Mouse (Mus musculus): ENCODE data around the gene Cldn19. TPM values are rescaled to one million over a fixed set of nuclear protein-coding genes. Genes with fewer than 3 reads are reported as not detected.

Gene Cldn19
- polyA plus RNA-seq (2016; fragmentation: Nextera tagmentation; extraction: Ambion mirVana): not detected in 2 replicates

DNA sequence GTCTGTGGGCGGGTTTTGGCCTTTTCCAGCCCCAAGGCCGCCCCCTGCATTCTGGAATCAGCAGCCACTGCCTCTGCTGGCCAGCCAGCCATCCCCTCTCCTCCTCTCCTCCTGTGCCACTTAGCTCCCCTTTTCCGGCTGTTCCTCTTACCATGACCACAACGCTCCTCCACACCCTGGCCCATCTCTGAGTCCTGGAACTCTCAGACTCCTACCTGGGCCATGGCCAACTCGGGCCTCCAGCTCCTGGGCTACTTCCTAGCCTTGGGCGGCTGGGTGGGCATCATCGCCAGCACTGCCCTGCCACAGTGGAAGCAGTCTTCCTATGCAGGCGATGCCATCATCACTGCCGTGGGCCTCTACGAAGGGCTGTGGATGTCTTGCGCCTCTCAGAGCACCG lies at the start of gene Cldn19:
Gene Cldn19 (plus strand): TSS at position 64 of the 400 bp plus-strand sequence.
- Histone ChIP-seq H3K36me3 (no peaks in the 10 kb centered on the region), H3K27ac (peak within 1 kb of the TSS; percentile 71; the same call in 1 of the 2 replicates), H3K27me3 (ENCODE audit: low read depth, poor library complexity, severe bottlenecking) (no peaks in the 10 kb centered on the region), H3K4me1 (peaks cover 21% of the 10 kb centered on the region), H3K9me3 (replicated peaks) (no peaks in the 10 kb centered on the region), H3K4me3 (no peak within 1 kb of the TSS)
- no peak for DNase-seq (ENCODE audit: low spot score)
- 79% methylated on average over 12 of the region's 12 CpGs for WGBS

DNA sequence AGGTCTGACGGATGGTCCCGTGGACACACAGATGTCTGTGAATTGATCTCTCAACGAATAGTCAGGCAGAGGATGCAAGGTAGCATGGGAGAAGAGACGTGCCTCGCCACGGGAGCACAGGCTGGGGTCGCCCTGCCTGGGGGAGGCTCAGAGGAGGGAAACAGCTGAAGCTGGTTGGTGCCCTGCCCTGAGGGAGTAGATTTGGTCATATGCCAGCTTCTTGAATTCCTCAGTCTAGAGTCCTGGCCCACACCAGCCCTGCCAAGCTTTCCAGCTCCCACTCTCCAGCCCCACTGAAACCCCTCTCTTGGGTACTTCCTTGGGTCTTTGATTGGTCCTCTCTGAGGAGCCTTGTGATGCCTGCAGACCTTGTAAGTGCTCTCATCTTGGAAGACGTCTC lies 38.5 kb upstream of the Cldn19 start:
- 87% methylated on average over 8 of the region's 8 CpGs for WGBS
- no peaks in the 10 kb centered on the region for H3K9me3 ChIP-seq (replicated peaks)
- no peaks in the 10 kb centered on the region for H3K36me3 ChIP-seq
- no peak for DNase-seq (ENCODE audit: low spot score)
- H3K27me3 ChIP-seq (ENCODE audit: low read depth, poor library complexity, severe bottlenecking): 0 out of 2 replicates have a peak, but pooled peaks cover 11% of the 10 kb centered on the region
- H3K27ac ChIP-seq: no peak overlapping the region
- peaks cover 6% of the 10 kb centered on the region for H3K4me1 ChIP-seq
- H3K4me3 ChIP-seq: no peak overlapping the region

DNA sequence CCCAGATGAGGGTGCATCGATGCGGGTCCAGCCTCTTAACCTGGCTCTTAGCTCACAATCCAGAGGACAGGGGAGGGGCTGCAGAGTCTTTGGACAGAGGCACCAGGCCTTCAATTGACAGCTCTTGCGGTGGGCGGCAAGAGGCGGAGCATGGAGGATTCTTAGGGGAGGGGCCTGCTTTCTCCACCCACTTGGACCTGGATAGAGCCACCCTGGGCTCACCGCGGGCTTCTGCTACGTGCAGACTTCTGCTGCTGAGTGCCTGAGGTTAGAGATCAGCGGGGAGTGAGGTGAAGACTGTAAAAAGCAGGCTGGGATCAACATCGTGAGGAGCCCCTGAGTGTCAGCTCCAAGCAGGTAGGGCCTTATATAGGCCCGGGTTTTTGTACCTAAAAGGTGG lies 37.0 kb upstream of the Cldn19 start, which contains the start of gene Tmem269:
Gene Tmem269 (minus strand): TSS at position 49 of the 400 bp plus-strand sequence.
- no peak within 1 kb of the TSS for H3K4me3 ChIP-seq
- peaks cover 7% of the 10 kb centered on the region for H3K36me3 ChIP-seq
- no peak within 1 kb of the TSS for H3K27ac ChIP-seq
- no peak for DNase-seq (ENCODE audit: low spot score)
- 14% methylated on average over 11 of the region's 11 CpGs for WGBS
- H3K9me3 ChIP-seq (replicated peaks): no peaks in the 10 kb centered on the region
- 0 out of 2 replicates have a peak, but pooled peaks cover 11% of the 10 kb centered on the region for H3K27me3 ChIP-seq (ENCODE audit: low read depth, poor library complexity, severe bottlenecking)
- H3K4me1 ChIP-seq: peaks cover 6% of the 10 kb centered on the region

DNA sequence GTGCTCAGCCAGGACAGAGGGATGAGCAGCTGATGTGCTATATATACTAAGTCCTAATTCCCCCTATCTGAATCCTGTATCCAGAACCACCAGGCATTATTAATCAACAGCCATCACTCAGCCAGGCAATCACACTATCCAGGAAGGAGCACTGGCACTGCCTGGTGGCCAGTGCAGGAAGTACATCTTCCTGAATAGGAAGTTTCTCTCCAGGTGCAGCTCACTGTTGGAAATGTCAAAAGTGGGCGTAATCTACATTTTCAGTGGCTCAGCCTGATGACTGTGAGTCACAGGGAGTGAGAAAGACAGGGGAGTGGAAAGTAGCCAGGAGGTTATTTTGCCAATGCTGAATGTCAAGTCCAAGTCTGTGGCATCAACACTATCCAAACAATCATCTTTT lies 31.5 kb upstream of the Cldn19 start:
- H3K4me3 ChIP-seq: no peak overlapping the region
- no peak overlapping the region for H3K27ac ChIP-seq
- DNase-seq (ENCODE audit: low spot score): no peak
- 92% methylated on average over 1 of the region's 1 CpGs for WGBS
- H3K27me3 ChIP-seq (ENCODE audit: low read depth, poor library complexity, severe bottlenecking): no peaks in the 10 kb centered on the region
- H3K36me3 ChIP-seq: peaks cover 61% of the 10 kb centered on the region
- H3K4me1 ChIP-seq: no peaks in the 10 kb centered on the region
- H3K9me3 ChIP-seq (replicated peaks): no peaks in the 10 kb centered on the region

DNA sequence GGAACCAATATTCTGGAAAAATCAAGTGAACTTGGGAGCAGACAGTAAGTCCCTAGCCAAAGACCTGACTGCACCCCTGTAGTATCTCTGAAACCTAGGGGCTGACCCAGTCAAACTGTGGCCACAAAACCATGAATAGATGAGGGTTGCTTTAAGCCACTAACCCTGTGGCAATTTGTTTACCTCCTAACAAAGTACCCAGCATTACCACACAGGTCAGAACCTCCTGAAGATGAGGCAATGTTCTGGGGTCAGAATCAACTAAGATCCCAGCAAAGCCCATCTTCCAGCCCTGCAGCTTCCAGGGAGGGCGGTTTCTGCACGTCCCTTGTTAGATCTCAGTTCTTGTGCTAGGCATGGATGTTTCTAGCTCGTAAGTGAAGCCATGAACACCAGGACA lies 30.7 kb upstream of the Cldn19 start:
- no peaks in the 10 kb centered on the region for H3K27me3 ChIP-seq (ENCODE audit: low read depth, poor library complexity, severe bottlenecking)
- H3K4me1 ChIP-seq: no peaks in the 10 kb centered on the region
- H3K36me3 ChIP-seq: peaks cover 65% of the 10 kb centered on the region
- H3K9me3 ChIP-seq (replicated peaks): no peaks in the 10 kb centered on the region
- 94% methylated on average over 3 of the region's 3 CpGs for WGBS
- no peak overlapping the region for H3K4me3 ChIP-seq
- no peak for DNase-seq (ENCODE audit: low spot score)
- H3K27ac ChIP-seq: no peak overlapping the region

DNA sequence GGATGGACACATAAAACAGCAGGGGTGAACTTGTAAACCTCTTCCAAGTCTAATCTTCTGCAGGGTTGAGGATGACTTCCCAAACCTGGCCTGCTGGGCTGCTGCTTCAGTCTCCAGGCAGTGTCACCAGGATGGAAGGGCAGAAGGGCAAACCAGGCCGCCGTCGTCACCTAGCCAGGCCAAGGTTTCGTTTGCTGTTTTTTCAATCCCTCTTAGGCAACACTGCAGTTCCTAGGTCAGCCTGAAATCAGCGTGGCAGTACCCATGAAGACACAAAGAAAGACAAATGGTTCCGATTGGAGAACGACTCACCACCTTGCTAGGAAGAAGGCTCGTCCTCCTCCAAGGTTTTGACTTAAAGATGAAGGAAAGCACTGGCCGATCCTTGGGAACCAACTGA lies 29.5 kb upstream of the Cldn19 start:
- Histone ChIP-seq H3K36me3 (peaks cover 67% of the 10 kb centered on the region), H3K27me3 (ENCODE audit: low read depth, poor library complexity, severe bottlenecking) (no peaks in the 10 kb centered on the region), H3K4me3 (no peak overlapping the region), H3K4me1 (no peaks in the 10 kb centered on the region), H3K27ac (no peak overlapping the region), H3K9me3 (replicated peaks) (no peaks in the 10 kb centered on the region)
- DNase-seq (ENCODE audit: low spot score): no peak
- 91% methylated on average over 9 of the region's 9 CpGs for WGBS

DNA sequence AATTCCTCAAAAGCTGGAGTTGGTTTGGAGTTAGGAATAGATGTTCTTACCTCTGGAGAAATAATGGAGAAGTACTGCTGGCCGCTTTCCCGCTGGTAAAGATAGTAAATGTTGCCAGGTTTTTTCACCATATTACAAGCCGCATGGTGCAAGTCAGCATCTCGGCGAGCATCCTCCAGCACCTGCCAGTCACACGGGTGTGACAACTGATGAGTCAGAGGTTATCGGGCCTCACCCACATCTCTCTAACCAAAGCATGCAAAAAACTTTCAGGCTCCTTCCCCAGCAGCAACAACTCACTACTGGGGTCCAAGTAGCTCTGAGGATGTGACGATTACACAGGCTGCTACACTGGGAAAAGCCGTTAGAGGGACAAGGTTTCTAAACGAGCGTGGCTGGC lies 28.5 kb upstream of the Cldn19 start:
- WGBS: 93% methylated on average over 11 of the region's 11 CpGs
- H3K9me3 ChIP-seq (replicated peaks): no peaks in the 10 kb centered on the region
- no peak overlapping the region for H3K27ac ChIP-seq
- peaks cover 5% of the 10 kb centered on the region for H3K4me1 ChIP-seq
- H3K4me3 ChIP-seq: no peak overlapping the region
- peaks cover 67% of the 10 kb centered on the region for H3K36me3 ChIP-seq
- no peak for DNase-seq (ENCODE audit: low spot score)
- H3K27me3 ChIP-seq (ENCODE audit: low read depth, poor library complexity, severe bottlenecking): no peaks in the 10 kb centered on the region

DNA sequence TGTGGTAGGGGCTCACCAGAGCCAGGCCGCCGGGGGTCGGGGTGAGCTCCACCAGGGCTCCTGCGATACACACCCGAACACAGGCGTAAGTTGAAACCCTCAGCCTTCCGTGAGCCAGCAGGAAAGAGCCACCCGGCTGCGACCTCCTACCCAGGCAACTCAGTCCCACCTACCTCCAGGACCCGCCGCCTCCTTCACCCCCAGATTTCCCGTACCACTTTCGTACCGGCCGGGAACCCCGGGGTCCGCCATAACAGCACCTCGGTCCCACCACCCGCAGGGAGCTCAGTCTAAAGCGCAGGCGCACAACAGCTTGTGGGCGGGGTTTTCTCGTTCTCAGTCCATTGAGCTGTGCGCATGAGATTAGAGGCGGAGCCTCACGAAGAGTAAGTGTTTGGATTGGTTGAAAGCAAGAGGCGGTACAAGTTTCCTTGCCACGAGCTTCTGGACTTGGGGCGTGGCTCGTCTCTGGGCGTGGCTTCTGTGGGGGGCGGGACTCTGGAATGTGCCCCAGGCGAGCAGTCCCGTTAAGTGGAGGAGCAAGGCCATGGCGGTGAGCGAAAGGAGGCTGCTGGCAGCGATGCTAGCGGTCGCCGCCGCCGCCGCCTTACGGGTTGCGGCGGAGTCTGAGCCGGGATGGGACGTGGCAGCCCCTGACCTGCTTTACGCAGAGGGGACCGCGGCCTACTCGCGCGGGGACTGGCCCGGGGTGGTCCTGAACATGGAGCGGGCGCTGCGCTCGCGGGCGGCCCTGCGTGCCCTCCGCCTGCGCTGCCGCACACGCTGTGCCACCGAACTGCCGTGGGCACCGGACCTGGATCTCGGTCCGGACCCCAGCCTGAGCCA lies 22.6 kb upstream of the Cldn19 start, which contains the start of the genes AU022252 and P3h1:
Gene AU022252 (minus strand): TSS at position 303 of the 846 bp plus-strand sequence.
Gene P3h1 (plus strand): TSS at position 506 of the 846 bp plus-strand sequence.
- peak; percentile 97 for DNase-seq (ENCODE audit: low spot score)
- Histone ChIP-seq H3K4me3 (peak within 1 kb of the TSS; percentile 91), H3K36me3 (peaks cover 24% of the 10 kb centered on the region), H3K27me3 (ENCODE audit: low read depth, poor library complexity, severe bottlenecking) (no peaks in the 10 kb centered on the region), H3K4me1 (peaks cover 27% of the 10 kb centered on the region), H3K9me3 (replicated peaks) (no peaks in the 10 kb centered on the region), H3K27ac (peak within 1 kb of the TSS; percentile 87)
- WGBS: under 1% methylated on average over 62 of the region's 71 CpGs

DNA sequence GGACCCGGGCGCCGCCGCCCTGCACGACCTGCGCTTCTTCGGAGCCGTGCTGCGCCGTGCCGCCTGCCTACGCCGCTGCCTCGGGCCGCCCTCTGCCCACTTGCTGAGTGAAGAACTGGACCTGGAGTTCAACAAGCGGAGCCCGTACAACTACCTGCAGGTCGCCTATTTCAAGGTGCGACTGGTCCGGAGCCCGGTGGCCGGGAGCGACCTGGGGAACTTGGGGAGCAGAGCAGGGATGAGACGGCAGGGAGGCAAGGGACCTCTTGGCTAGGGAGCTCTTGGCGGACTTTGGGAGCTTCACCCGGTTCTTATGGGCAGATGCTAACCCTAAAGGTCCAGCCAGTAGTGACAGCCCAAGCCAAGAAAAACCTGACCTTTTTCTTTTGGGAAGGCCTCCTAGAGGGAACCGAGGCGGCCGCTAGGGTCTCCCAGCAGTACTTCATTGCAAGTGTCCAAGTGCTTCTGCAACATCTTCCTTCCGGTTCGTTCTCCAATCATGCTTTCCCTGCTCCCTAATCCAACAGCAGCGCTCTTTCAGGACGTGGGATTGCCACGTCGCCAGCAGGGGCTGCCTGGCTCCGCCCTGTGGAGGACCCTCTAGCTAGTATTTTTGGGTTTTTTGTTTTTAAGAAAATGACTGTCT lies 21.8 kb upstream of the Cldn19 start:
- peak; percentile 66 for DNase-seq (ENCODE audit: low spot score)
- Histone ChIP-seq H3K27ac (peak overlapping the region; percentile 87), H3K27me3 (ENCODE audit: low read depth, poor library complexity, severe bottlenecking) (no peaks in the 10 kb centered on the region), H3K36me3 (peaks cover 22% of the 10 kb centered on the region), H3K4me1 (peaks cover 27% of the 10 kb centered on the region), H3K9me3 (replicated peaks) (no peaks in the 10 kb centered on the region), H3K4me3 (peak overlapping the region; percentile 91)
- under 1% methylated on average over 36 of the region's 36 CpGs for WGBS

DNA sequence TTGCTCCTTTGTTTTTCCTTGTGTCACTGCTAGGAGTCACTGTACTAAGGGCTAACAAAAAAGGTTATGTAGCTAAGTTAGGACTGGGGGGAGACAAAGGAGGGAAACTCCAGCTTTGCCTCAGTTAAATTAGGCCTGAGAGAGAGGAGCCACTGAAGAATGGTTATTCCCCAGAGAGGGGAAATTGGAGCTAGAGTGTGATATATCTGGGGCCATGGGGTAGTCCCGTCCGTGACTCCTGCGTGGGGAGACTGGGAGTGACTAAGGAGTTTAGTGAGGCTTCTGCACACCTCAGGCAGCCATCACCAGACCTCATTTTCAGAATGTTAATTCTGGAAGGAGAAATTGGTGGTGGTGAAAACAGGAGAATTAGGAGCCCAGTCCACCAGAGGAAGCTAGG lies 20.9 kb upstream of the Cldn19 start:
- Histone ChIP-seq H3K4me1 (peaks cover 28% of the 10 kb centered on the region), H3K9me3 (replicated peaks) (no peaks in the 10 kb centered on the region), H3K36me3 (peaks cover 17% of the 10 kb centered on the region), H3K27me3 (ENCODE audit: low read depth, poor library complexity, severe bottlenecking) (no peaks in the 10 kb centered on the region), H3K27ac (no peak overlapping the region), H3K4me3 (peak overlapping the region; percentile 91; the same call in 1 of the 2 replicates)
- WGBS: 84% methylated on average over 3 of the region's 3 CpGs
- DNase-seq (ENCODE audit: low spot score): no peak

DNA sequence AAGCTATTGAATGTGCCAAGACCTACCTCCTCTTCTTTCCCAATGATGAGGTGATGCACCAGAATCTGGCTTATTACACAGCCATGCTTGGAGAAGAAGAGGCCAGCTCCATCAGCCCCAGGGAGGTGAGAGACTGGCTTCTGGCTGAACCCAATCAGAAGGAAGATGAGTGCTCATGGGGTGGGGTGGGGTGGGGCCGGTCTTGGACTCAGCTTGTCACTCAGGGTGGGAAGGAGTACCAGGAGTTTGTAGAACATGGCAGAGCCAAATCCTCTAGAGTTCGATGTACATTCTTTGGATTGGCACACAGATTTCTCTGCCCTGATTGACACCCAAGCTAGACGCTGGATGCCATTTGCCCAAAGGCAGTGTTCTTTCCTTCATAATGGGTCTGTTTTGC lies 16.6 kb upstream of the Cldn19 start:
- WGBS: 82% methylated on average over 3 of the region's 3 CpGs
- Histone ChIP-seq H3K36me3 (peaks cover 36% of the 10 kb centered on the region), H3K27ac (no peak overlapping the region), H3K9me3 (replicated peaks) (no peaks in the 10 kb centered on the region), H3K4me1 (peaks cover 14% of the 10 kb centered on the region; the same call in 1 of the 2 replicates), H3K27me3 (ENCODE audit: low read depth, poor library complexity, severe bottlenecking) (no peaks in the 10 kb centered on the region), H3K4me3 (no peak overlapping the region)
- no peak for DNase-seq (ENCODE audit: low spot score)

DNA sequence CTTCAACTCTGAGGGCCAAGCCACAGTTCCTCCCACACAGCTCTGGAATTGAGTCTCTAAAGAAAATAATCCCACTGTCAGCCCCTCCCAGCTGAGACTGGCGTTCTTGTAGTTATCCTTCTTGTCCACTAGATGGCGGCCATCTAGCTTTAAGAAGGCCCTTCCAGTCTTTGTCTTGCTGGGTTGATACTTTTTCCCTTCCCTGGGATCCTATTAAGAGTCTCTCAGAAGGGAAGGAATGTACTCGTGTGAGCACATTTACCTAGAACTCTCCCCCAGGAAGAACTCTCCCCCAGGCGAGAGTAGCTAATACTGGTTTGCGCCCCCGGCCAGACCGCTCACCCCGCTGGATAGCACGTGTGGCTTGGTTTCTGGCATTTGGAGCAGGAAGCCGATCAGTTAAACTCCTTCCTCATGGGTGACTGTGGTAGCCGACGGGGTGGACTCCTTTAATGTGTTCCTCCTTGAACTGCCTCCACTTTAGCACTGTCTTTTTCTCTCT lies 16.0 kb upstream of the Cldn19 start:
- H3K4me1 ChIP-seq: peaks cover 8% of the 10 kb centered on the region; the same call in 1 of the 2 replicates
- H3K27me3 ChIP-seq (ENCODE audit: low read depth, poor library complexity, severe bottlenecking): no peaks in the 10 kb centered on the region
- DNase-seq (ENCODE audit: low spot score): peak; percentile 52
- H3K27ac ChIP-seq: peak overlapping the region; percentile 81
- H3K4me3 ChIP-seq: no peak overlapping the region
- no peaks in the 10 kb centered on the region for H3K9me3 ChIP-seq (replicated peaks)
- 43% methylated on average over 12 of the region's 12 CpGs for WGBS
- peaks cover 42% of the 10 kb centered on the region for H3K36me3 ChIP-seq

DNA sequence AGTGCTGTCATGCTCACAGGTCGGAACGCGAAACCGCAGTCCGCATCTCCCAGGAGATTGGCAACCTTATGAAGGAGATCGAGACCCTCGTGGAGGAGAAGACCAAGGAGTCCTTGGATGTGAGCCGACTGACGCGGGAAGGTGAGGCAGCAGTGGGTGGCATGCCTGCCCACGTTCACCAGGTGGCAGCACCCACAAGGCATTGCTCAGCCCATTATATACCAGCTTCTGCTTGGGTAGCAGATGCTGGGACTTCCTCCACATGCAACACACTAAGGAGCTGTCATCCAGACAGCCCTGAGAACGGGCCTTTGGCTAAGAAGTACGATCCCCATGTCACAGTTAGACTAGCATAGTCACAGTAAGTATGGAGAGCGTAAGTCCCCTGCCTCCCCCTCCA lies 13.6 kb upstream of the Cldn19 start:
- no peaks in the 10 kb centered on the region for H3K27me3 ChIP-seq (ENCODE audit: low read depth, poor library complexity, severe bottlenecking)
- 0 out of 2 replicates have a peak, but pooled peaks cover 4% of the 10 kb centered on the region for H3K4me1 ChIP-seq
- no peak for DNase-seq (ENCODE audit: low spot score)
- 93% methylated on average over 14 of the region's 14 CpGs for WGBS
- H3K9me3 ChIP-seq (replicated peaks): no peaks in the 10 kb centered on the region
- no peak overlapping the region for H3K4me3 ChIP-seq
- peaks cover 61% of the 10 kb centered on the region for H3K36me3 ChIP-seq
- no peak overlapping the region for H3K27ac ChIP-seq

All from limb, embryonic 10.5 days (tissue).